Mouse (Mus musculus): ENCODE measurements around the gene Nr3c2.

The Nr3c2 gene

DNA sequence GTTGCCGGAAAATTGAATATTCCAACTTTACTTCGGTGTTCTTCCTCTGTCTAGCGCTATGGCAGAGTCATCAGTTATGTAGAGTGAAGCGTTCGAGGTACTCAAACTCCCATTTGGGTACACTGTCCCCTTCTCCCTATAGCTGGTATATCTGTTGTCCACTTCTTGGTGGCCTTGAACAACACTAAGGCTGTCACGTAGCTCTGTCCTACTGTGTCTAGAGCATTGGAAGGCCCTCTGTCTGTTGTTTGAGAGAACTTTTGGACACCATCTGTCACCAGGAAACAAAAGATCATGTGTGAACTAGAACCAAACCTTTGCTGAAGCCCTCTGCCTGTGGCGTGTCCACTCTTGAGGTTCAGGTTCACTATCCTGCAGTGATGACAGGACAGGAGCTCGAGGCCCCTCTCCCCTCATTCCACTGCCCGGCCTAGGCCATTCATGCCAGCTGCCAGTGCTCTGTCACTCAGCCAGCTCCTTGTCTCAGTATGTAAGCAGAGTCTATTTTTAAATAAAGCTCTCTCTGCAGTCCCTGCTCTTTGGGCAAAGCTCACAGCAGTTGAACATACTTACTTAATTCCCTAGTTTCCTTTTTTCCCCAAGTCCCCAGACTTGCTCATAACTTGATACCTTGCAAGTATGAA, 72.6 kb downstream of the Nr3c2 start:
- no peak for DNase-seq (ENCODE audit: extremely low spot score)

GRCm38 (mm10) chr8:76972947-76973552, 73.8 kb downstream of the Nr3c2 start:
- no peak for DNase-seq (ENCODE audit: extremely low spot score)

DNA sequence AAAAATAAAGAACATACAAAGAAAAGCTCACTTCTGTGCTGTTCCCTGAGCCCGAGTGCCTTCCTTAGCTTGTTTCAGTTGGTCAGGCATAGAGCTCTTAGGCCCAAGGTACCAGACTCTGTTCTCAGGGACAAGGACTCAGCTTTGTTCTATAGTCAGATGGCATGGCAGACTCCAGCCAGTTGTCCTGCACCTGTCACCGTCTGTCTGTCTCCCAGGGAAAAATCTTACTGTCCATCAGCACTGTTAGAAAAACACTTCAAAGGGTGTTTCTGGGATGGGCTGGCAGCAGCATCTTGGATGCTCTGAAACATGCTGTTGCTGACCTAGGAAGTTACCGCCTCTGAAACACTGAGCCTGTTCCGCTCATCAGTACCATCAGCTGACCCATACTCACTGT, 78.7 kb downstream of the Nr3c2 start:
- DNase-seq (ENCODE audit: extremely low spot score): no peak

GRCm38 (mm10) chr8:76984082-76984481, 84.8 kb downstream of the Nr3c2 start:
- no peak for DNase-seq (ENCODE audit: extremely low spot score)

- DNase-seq (ENCODE audit: extremely low spot score): no peak
Measured at GRCm38 (mm10) chr8:76984851-76985250, 85.6 kb downstream of the Nr3c2 start.

GRCm38 (mm10) chr8:76987876-76988275, 88.6 kb downstream of the Nr3c2 start:
- DNase-seq (ENCODE audit: extremely low spot score): no peak

DNA sequence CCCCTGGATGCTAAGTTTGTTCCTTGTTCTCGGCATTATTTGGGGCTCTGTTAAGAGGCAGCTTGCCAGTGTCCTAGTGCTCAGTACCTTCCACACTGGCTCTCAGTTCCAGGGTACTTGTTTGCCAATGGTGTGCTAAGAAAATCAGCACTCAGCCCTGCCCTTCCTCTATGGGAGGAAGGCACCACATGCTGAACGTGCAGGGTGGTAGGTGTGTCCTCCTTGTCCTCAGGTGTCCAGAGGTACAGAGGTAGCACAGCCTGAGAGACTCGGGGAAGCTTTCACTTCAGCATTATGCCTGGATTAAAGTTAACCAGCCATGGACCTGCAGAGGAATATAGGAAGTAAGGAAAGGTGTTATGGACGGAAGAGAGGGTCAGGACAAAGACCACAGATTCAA, 99.0 kb downstream of the Nr3c2 start:
- no peak for DNase-seq (ENCODE audit: extremely low spot score)

- DNase-seq (ENCODE audit: extremely low spot score): no peak
Measured at GRCm38 (mm10) chr8:77009425-77009824, 110.2 kb downstream of the Nr3c2 start.

DNA sequence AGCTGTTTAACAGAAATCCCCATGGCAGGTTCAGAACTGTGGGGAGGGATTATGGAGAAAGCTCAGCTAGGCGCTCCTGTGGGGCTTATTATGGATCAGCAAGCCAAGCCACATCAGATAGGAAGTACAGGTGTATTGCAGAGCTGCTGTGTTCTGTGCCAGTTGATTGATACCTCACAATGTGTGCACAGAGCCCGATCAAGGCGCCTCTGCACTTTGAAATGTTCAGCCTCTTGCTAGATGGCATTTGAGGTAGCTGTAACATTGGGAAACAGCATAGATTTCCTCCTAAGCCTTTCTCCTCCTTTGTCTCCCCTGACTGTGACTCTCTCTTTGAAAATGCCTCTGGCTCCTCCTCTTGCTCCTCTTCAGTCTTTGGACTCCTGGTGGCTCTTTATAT, 112.7 kb downstream of the Nr3c2 start:
- DNase-seq (ENCODE audit: extremely low spot score): no peak

GRCm38 (mm10) chr8:77012641-77013040, 113.4 kb downstream of the Nr3c2 start:
- DNase-seq (ENCODE audit: extremely low spot score): no peak

- DNase-seq (ENCODE audit: extremely low spot score): no peak
Measured at GRCm38 (mm10) chr8:77016713-77017112, 117.5 kb downstream of the Nr3c2 start.

DNA sequence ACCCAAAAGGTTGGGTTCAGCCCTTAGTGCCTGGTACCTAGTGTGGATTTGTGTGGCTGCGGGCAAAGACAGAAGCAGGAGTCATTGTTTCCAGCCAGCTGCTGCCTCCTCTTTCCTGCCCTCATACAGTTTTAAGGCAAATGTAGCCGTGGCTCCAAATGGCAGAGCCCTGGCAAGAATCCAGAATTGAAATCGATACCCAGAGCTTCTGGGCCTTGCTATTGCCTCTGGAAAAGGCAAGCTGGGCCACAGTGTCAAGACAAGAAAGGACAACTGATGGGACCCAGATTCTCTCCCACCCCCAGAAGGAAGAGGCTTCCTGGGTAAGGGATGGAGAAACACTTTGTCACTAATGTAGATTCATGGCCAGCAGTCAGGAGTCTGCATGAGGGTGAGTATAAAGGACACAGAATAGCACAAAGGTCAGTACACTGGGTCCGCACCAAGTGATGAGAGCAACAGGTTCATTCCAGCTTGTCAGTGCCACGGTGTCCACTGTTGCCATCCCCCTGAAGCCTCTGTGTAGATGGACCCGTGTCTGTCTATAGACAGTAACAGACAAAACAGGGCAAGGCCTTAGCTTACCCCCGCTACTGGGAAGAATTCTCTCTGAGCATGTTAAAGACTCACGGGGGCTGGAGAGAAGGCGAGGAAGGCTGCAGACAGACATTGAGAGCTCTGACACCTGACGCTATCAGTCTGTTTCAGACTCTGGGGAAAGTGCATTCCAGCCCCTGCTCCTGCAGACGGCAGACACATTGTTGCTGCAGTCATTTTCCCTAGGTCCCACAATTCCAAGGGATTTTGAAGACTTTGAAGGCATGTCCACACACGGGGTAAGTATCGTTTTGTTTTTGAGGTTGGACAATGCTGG, 124.8 kb downstream of the Nr3c2 start:
- DNase-seq (ENCODE audit: extremely low spot score): no peak

DNA sequence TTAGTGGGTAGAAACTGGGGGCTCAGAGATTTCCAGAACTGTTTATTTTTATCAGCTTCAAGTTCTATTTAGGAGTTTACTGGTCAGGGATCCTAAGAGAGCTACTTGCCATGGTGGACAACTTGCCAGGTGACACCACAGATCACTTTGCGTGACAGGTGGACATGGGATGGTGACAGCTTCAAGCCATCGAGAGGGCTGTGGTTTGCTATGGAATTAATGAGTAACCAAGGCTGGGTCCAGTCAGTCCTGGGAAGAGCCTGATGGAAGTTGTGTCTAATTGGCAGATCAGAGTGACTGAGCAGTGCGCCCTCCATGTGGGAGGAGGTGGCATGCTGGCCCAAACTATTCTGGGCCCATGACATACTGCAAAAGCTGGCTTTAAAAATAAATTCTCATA, 132.0 kb downstream of the Nr3c2 start:
- no peak for DNase-seq (ENCODE audit: extremely low spot score)

DNA sequence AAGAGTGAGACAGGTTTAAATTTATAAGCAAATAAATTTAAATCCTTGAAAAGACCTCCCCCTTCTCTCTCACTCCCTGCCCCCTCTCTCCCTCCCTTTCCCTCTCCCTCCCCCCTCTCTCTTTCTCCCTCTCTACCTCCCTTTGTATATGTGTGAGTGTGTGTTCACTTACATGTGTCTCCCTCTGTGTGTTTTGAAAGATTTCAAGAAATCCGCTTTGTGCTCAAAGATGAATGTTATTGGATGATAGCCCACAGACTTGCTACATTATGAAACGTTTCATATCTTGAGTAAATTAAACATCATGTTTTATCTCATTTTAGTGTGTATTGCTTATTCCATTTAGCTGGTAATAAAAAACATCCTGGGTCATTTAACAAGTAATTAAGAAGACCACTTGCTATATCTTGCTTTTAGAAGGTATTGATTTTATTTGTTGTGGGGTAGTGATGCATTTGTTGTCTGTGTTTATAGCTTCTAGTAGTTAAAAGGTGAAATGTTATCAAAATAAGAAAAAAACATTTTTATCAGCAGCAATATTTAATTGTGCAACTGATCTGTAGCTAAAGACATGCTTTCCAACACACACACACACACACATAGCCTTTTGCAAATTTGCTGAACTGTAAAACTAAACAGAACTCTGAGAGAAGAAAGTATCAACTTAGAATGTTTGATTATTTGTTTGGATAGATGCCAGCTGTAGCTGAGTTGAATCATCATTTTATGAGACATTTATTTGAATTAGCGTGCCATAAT, 134.6 kb downstream of the Nr3c2 start:
- no peak for DNase-seq (ENCODE audit: extremely low spot score)

DNA sequence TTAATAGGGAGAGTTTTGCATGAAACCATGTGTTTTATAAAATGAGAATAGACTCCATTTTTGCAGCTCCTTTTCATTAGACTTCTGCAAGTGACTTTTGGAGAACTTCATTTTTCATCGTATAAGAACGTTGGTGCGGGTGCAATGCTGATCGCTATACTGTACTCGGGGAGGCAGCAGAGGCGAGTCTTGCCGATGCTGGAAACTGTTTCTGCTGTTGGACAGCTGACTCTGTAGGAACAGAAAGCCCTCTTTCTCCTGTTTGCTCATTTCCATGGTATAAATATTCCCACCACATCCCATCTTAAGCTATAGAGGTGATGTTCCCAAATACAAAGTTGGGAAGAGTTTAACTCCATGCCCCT, 135.2 kb downstream of the Nr3c2 start:
- DNase-seq (ENCODE audit: extremely low spot score): no peak

DNA sequence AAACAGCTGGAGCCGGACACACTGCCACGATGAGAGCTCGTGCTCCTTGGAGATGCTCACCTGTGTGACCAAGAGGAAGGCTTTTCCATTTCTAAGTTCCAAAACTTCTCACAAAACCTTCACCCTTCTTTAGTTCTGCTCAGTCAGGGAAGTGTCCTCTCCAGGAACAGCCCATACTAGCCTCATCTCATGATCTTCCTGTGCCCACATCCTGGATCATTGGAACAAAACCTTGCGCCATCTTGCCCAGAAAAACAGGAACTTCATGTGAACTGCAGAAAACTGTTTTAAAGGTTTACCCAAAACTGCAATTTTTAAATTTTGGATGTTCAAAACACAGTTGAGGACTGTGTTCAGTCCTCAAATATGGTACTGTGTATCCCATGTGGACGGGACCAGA, 142.0 kb downstream of the Nr3c2 start:
- DNase-seq (ENCODE audit: extremely low spot score): no peak

GRCm38 (mm10) chr8:77044849-77045248, 145.6 kb downstream of the Nr3c2 start:
- DNase-seq (ENCODE audit: extremely low spot score): no peak

DNA sequence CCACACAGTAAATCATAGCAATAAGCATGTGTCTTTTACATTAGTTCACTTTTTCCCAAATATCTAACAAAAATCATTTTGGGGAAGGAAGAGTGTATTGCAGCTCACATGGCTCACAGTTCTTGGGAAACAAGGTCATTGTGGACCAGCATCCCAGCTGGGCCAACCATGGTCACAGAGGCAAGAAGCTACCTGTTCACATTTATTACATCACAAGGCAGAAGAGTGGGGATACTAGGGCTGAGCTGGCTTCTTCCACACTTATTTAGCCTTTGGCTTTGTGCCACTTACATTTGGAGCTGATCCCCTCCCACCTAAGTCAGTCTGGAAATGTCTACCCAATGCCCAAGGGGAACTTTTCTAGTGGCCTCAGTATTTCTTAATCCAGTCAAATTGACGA, 146.5 kb downstream of the Nr3c2 start:
- no peak for DNase-seq (ENCODE audit: extremely low spot score)

DNA sequence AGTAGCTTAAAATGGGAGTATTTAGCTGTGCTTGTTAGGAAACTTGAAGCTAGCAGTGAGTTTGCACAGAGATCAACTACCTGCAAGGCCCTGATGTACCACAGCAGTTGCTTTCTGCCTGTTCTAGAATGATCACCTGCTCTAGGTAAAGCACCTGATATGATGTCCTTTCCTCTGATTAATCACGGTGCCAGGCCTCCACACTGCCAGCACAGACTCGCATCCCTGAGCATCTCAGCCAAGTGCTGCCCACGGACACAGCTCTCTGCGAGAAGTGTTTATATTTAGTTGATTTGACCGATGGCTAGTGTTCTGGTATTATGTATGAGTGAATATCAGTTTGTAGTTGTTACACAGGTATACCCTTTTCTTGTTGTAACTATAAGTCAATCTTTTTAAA, 147.0 kb downstream of the Nr3c2 start:
- no peak for DNase-seq (ENCODE audit: extremely low spot score)

DNA sequence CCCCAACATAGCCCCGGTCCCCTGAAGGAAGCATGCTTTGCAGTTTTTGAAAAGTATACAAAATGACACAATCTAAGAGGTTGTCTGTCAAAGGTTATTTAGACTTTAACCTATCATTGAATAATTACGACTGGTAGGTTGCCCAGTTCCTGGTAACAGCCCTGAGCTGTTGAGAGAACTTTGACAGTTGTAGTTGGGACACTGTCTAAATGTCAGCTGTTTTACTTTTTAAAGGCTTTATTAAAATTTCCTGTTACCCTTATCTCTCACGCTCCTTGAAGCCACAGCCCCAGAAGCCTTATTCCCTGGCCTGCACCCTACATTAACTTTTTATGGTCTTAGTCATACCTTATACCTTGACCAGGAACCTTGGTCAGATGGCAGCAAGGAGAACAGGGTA, 147.5 kb downstream of the Nr3c2 start:
- DNase-seq (ENCODE audit: extremely low spot score): no peak

- no peak for DNase-seq (ENCODE audit: extremely low spot score)
Measured at GRCm38 (mm10) chr8:77051399-77052275, 152.4 kb downstream of the Nr3c2 start.

Measured in embryo, embryonic 9.5 days (tissue).